1 mouse cellular context compared by ENCODE assay signal in the genomic region with DNA sequence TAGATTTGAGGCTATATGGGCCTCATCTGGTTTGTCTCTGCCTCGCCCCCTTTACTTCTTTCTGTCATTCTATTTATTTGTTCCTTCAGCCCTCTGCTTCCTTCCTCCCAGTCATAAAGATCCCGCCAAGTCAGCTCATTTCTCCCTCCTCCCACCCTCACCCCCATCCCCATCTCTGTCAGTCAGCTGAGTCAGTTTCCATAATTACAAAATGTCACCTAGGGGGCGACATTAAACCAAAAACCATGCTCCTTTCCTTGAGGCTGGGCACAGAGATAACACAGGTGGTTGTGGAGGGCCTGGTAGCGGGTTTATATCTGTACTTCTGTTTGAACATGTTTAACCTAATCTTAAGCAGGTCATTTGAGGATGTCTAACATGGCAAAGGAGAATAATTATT.
TF ChIP-seq lines count a peak whose summit lies in the region.

No protein-coding gene starts in this region.

TF ChIP-seq in MEL, 35 proteins besides CTCF, POLR2A, EP300 and RAD21 (continued from another document):
- peak; percentile 73; the same call in 1 of the 2 replicates for TF ChIP-seq BHLHE40 (IDR thresholded peaks at IDR 0.05; ENCODE audit: borderline replicate concordance, low read depth, low read length)
- peak; percentile 97 for TF ChIP-seq MAFK (IDR thresholded peaks at IDR 0.05; ENCODE audit: borderline replicate concordance, low read depth, low read length)
- TF ChIP-seq POLR2AphosphoS2 (IDR thresholded peaks at IDR 0.05; ENCODE audit: low read length) = no peak
- no peak for TF ChIP-seq POLR2AphosphoS5 (IDR thresholded peaks at IDR 0.05; ENCODE audit: borderline replicate concordance, low read depth, low read length)
- peak; percentile 95 for TF ChIP-seq GATA1 (IDR thresholded peaks at IDR 0.05; ENCODE audit: low read depth, low read length)
- peak; percentile 53; the same call in 1 of the 2 replicates for TF ChIP-seq ZNF384 (IDR thresholded peaks at IDR 0.05; ENCODE audit: low read depth, low read length)
- no peak for TF ChIP-seq E2F4 (IDR thresholded peaks at IDR 0.05; ENCODE audit: borderline replicate concordance, low read depth, low read length)
- peak; percentile 63 for TF ChIP-seq ZC3H11A (IDR thresholded peaks at IDR 0.05; ENCODE audit: low read depth, low read length)
- TF ChIP-seq USF1 (IDR thresholded peaks at IDR 0.05; ENCODE audit: low read depth, low read length) = peak; percentile 55; the same call in 1 of the 2 replicates
- peak; percentile 99 for TF ChIP-seq MAZ (IDR thresholded peaks at IDR 0.05; ENCODE audit: low read depth, low read length)
- peak; percentile 91 for TF ChIP-seq MYC (IDR thresholded peaks at IDR 0.05; ENCODE audit: low read depth, low read length)
- TF ChIP-seq MAX (IDR thresholded peaks at IDR 0.05; ENCODE audit: low read length) = peak; percentile 85
- TF ChIP-seq SMC3 (IDR thresholded peaks at IDR 0.05; ENCODE audit: low read depth, low read length) = peak; percentile 58
- peak; percentile 40; the same call in 1 of the 2 replicates for TF ChIP-seq ELF1 (IDR thresholded peaks at IDR 0.05; ENCODE audit: low read depth, low read length)
- no peak; the same call in 1 of the 2 replicates for TF ChIP-seq ZMIZ1 (IDR thresholded peaks at IDR 0.05; ENCODE audit: low read depth, low read length)
- TF ChIP-seq MEF2A (IDR thresholded peaks at IDR 0.05; ENCODE audit: extremely low read depth, insufficient replicate concordance, low read depth, low read length, poor library complexity, severe bottlenecking) = peak; percentile 91; the same call in 1 of the 2 replicates
- TF ChIP-seq MYB (IDR thresholded peaks at IDR 0.05; ENCODE audit: low read depth, low read length) = peak; percentile 93
